Mouse (Mus musculus) spleen, adult 18-20 months (tissue): ENCODE measurements around the gene Btbd18.

Experiments used
- DNase-seq, 2 experiments: peaks; one replicate each; pipeline ENCODE4 v3.0.0; 2022; ENCODE audit warnings: mixed read lengths in 2 of 2

The Btbd18 gene

DNA sequence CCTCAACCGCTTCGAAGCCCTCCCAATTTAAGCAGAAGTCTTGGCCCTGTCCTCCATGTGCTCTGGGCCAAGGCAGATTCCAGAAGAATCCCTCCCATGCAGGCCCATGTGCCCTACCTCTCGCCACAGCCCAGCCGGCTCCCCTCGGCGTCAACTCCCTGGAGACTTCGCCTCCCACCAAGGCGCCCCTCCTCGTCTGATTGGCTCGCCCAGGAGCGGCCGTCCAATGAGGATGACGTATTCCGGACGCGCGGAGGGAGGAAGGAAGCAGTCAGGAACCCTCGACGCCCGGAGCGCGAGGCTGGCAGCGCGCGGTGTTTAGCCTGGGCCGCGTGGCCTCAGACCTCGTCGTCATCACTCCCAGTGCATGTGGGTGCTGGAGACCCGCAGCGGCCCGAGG, at the start of gene Btbd18:
Gene Btbd18 (plus strand): TSS at position 274 of the 400 bp plus-strand sequence.
- no peak for DNase-seq

DNA sequence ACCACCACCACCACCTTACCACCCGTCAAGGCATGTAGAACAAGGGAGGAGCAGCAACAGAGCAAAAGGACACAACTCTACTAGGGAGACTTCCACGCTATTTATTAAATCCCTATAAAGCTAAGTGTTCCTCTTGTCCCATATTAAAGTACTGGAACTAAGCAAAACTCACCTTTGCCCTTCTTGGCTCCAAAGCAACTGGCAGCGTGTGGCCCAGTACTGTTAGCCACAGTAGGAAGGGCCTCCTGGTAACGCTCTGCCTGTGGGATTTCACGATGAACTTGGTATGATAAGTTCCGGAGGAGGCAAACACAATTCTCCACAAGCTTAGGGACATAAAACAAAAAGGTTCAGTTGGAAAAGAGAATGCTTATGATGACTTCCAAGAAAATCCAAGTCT, 46.1 kb upstream of the Btbd18 start:
- no peak for DNase-seq

GRCm38 (mm10) chr2:84617637-84618515, 41.0 kb upstream of the Btbd18 start:
- peak in 1 of 2 experiments; percentile 29 for DNase-seq

GRCm38 (mm10) chr2:84618914-84619313, 40.0 kb upstream of the Btbd18 start:
- DNase-seq = peak in 1 of 2 experiments; percentile 14

DNA sequence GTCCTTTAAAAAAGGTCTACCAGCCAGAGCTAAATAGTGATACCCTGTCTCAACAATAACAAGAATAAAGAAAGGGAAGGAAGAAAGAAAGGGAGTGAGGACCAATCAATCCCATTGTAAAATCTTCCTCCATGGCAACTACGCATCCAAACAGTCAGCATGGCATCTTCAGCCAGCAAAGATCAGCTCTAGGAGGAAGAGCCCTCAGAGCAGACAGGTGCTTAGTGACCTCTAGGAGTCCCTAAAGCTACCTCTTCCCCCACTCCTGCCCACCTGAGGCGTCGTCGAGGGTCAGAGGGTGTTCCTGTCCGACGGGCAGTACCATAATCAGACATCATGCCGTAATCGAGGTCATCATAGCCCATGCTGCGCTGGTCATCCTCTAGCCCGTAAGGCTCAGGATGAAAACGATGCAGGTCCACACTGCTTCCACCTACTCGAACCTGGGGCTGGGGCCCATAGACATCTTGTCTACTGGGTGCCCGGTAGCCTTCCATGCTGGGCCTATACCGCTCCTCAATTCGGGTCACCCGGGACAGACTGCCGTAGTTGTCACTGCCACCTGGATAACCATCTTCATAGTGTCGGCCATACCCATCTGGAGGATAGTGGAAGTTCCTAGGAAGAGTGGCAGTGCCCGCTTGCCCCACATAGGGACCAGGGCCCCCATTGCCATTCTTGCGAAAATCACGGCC, 39.1 kb upstream of the Btbd18 start:
- DNase-seq = no peak

DNA sequence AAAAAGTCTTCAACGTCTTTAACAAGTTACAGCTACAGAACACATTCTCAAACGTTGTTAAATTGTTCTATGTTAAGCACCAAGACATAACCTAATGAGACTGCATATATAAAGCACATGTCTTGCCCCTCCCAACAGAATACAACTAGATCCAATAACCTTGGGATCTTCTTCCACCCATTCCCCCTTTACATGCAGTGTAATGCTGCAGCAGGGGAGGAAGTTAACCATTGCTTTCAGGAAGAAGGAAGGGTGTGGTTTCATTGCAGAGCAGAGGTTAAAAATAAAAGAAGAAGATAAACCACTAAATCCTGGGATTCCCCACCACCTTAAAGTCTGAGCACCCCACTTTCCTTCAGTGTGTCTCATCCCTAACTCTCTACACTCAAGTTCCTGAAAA, 36.2 kb upstream of the Btbd18 start:
- no peak for DNase-seq

GRCm38 (mm10) chr2:84623428-84624119, 35.3 kb upstream of the Btbd18 start:
- no peak for DNase-seq

DNA sequence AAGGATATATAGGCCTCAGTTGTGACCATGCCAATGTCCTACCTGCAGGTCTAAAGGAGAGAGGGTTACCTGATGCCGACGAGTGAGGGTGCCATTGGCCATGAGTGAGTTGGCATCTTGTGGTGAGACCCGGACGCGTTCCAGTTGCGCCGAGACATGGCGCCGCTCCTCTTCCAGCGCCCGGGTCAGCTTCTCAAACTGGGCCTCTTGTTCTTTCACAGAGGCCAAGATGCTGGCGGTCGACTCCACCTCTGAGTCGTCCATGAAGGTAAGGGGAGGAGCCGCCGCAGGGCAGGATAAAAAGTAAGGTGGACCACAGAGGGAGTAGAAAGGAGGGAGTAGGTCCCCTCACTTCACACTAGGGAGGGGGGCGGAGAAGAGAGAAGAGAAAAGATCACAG, 34.7 kb upstream of the Btbd18 start:
- DNase-seq = no peak

DNA sequence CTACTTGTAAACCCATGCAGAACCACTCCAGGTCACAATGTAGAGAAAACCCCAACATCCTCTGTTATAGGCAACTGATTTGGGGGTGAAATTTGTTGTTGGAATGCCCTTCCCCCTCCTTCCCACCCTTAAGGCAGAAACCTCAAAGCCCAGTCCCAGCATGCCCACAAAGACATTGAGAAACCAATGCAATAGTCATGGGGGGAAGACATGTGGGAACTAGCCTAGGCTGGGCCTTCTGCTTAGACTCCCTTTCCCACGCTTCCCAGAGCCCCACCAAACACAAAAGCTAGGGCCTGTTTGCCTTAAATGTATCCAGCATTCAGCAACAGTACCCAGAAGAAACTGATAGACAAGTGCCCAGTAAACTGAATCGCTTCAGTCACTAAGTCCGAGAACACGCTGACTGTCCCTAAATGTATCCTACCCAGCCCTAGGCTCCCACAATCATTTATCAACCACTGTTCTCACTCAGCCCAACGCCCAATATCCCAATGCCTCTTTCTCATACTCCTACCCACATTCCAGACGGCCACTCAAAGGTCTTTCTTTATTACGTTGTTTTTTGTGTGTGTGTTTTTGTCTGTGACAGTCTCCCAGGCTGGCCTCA, 32.4 kb upstream of the Btbd18 start:
- DNase-seq = no peak

GRCm38 (mm10) chr2:84627036-84627435, 31.8 kb upstream of the Btbd18 start:
- DNase-seq = no peak

- no peak for DNase-seq
Observed at GRCm38 (mm10) chr2:84632001-84632400, 26.9 kb upstream of the Btbd18 start.

- no peak for DNase-seq
Observed at GRCm38 (mm10) chr2:84632999-84633398, 25.9 kb upstream of the Btbd18 start.

GRCm38 (mm10) chr2:84634006-84634405, 24.9 kb upstream of the Btbd18 start:
- DNase-seq = no peak

GRCm38 (mm10) chr2:84634934-84635482, 23.9 kb upstream of the Btbd18 start:
- no peak for DNase-seq

DNA sequence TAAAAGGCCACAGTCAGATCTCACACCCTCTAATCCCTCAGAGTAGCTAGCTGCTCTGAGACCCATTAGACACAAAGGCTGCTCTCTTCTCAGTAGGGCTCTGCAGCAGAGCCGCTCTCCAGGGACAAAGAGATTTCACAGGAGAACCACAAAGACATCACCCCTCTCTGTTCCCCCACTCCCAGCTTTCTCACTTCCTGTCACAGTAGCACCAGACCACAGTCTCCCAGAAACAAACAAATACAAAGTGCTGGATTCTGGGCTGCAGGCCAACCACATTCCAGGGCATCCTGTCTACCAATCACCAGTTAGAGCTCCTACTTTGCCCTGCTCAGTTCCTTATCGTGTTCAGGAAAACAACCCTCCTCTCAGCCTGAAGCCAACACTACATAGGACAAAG, 23.3 kb upstream of the Btbd18 start:
- no peak for DNase-seq

DNA sequence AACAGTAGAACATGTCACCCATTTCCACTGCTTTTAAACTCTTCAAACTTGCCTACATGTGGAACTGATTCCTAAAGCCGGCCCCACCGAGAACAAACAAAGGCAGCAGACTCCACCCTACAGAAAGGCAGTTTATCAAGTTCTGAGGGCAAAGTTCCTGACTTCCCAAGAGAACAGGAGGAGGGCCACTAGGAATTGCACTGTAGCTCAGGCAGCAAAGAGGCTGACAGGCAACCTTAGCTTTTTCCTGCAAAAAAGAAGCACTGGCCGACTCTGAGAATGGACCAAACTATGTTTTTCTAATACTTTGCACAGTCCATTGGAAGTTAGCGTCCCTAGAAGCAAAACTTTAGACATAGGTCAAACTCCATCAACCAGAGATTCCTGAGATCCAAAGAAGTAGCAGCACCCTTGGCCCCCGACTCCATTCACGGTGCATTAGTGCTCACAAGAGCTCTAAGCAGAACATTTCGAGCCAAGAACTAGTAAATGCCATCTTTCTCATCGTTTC, 22.6 kb upstream of the Btbd18 start:
- DNase-seq = no peak

GRCm38 (mm10) chr2:84637452-84638165, 21.3 kb upstream of the Btbd18 start:
- DNase-seq = no peak

DNA sequence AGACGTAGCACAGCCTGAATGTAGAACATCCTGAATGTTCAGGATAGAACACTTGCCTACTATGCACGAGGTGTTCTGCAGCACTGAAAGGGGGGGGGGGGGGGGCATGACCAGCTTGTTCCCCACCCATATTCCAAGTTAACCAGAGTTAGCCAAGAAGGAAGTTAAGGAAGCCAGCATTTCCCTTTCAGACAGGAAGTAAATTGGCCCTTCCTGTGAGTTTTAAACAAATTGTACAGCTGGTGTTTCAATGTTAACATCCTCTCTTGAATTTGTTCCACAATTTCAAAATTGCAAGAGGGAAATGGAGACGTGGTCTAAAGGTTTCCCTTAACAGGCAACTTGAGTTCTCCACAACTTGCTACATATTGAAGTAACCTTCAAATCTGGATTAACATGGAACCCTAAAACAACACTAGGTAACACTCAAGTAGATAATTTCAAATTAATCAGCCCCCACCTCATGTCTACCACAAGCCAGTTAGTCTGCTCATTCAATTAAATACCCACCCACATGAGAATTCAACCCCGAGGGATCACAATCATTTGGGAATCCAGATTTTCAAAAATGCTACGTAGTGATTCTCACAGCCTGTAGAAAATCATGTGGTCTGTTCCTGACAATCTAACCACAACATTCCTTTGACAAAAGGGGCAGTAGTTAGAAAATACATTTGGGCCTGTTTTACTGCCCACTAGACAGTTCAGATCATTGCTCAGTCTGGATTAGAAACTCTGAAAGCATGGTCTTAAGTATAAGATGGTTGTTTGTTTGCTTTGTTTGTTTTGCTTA, 20.3 kb upstream of the Btbd18 start:
- DNase-seq = no peak

- DNase-seq = no peak
Observed at GRCm38 (mm10) chr2:84640833-84641232, 18.0 kb upstream of the Btbd18 start.

DNA sequence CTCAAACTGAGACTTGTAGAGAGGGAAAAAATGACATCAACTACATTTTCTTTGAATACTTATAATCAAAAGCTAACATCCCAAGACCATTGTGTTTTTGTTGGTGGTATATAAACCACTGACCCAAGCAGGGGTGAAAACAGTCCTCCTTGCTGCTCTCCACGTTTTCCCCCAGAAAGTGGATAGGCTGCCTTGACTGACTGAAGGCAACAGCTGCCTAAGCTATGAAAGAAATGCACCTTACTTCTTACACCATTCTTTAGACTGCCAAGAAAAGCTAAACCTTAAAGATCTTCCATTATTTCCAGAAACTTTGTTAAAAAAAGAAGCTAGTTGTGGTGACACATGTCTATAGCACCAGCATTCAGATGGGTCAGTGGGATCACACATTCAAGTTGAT, 12.7 kb upstream of the Btbd18 start:
- no peak for DNase-seq

- no peak for DNase-seq
Observed at GRCm38 (mm10) chr2:84647051-84647568, 11.8 kb upstream of the Btbd18 start.
